Mouse (Mus musculus): ENCODE measurements around the gene Prss8. TPM values are rescaled to one million over a fixed set of nuclear protein-coding genes. Genes with fewer than 3 reads are reported as not detected.

The Prss8 gene
- polyA plus RNA-seq, 1 experiment from 2014 or later: 82.2 TPM

Other genes with a start within 250 kb of the Prss8 start
- gene Bcl7c, start 221.2 kb downstream of the Prss8 start, polyA plus RNA-seq (2015; fragmentation: Nextera tagmentation; extraction: Ambion mirVana): 24.9 and 34.5 TPM in 2 replicates
- gene Ctf1, start 217.4 kb downstream of the Prss8 start, polyA plus RNA-seq (2015; fragmentation: Nextera tagmentation; extraction: Ambion mirVana): 5.2 and 6.5 TPM in 2 replicates
- 0.07 and 0.12 TPM in 2 replicates for gene Ctf2, start 197.9 kb downstream of the Prss8 start, polyA plus RNA-seq (2015; fragmentation: Nextera tagmentation; extraction: Ambion mirVana)
- 1.9 and 2.4 TPM in 2 replicates for gene Fbxl19, start 185.6 kb downstream of the Prss8 start, polyA plus RNA-seq (2015; fragmentation: Nextera tagmentation; extraction: Ambion mirVana)
- 24.6 and 24.9 TPM in 2 replicates for gene Orai3, start 160.3 kb downstream of the Prss8 start, polyA plus RNA-seq (2015; fragmentation: Nextera tagmentation; extraction: Ambion mirVana)
- 6.2 and 11.4 TPM in 2 replicates for gene Setd1a, start 153.4 kb downstream of the Prss8 start, polyA plus RNA-seq (2015; fragmentation: Nextera tagmentation; extraction: Ambion mirVana)
- not detected in 2 replicates for gene Gm49388, start 144.5 kb downstream of the Prss8 start, polyA plus RNA-seq (2015; fragmentation: Nextera tagmentation; extraction: Ambion mirVana)
- gene Hsd3b7, start 129.5 kb downstream of the Prss8 start, polyA plus RNA-seq (2015; fragmentation: Nextera tagmentation; extraction: Ambion mirVana): 37.6 and 38.4 TPM in 2 replicates
- gene Stx4a, start 105.8 kb downstream of the Prss8 start, polyA plus RNA-seq (2015; fragmentation: Nextera tagmentation; extraction: Ambion mirVana): 44.7 and 47.5 TPM in 2 replicates
- gene Stx1b, start 105.6 kb downstream of the Prss8 start, polyA plus RNA-seq (2015; fragmentation: Nextera tagmentation; extraction: Ambion mirVana): 1.7 and 2.0 TPM in 2 replicates
- gene Zfp646, start 53.9 kb downstream of the Prss8 start, polyA plus RNA-seq (2015; fragmentation: Nextera tagmentation; extraction: Ambion mirVana): 7.2 and 8.9 TPM in 2 replicates
- gene Zfp668, start 53.3 kb downstream of the Prss8 start, polyA plus RNA-seq (2015; fragmentation: Nextera tagmentation; extraction: Ambion mirVana): 11.6 and 14.6 TPM in 2 replicates
- gene Prss53, start 39.1 kb downstream of the Prss8 start, polyA plus RNA-seq (2015; fragmentation: Nextera tagmentation; extraction: Ambion mirVana): 2.6 and 4.0 TPM in 2 replicates
- gene Gm21974, start 34.6 kb downstream of the Prss8 start, polyA plus RNA-seq (2015; fragmentation: Nextera tagmentation; extraction: Ambion mirVana): not detected in 2 replicates
- 260 and 261 TPM in 2 replicates for gene Vkorc1, start 34.5 kb downstream of the Prss8 start, polyA plus RNA-seq (2015; fragmentation: Nextera tagmentation; extraction: Ambion mirVana)
- gene Bckdk, start 26.0 kb downstream of the Prss8 start, polyA plus RNA-seq (2015; fragmentation: Nextera tagmentation; extraction: Ambion mirVana): 184 and 198 TPM in 2 replicates
- gene Kat8, start 17.6 kb downstream of the Prss8 start, polyA plus RNA-seq (2015; fragmentation: Nextera tagmentation; extraction: Ambion mirVana): 27.3 and 29.2 TPM in 2 replicates
- gene Prss36, start 16.6 kb upstream of the Prss8 start, polyA plus RNA-seq (2015; fragmentation: Nextera tagmentation; extraction: Ambion mirVana): 9.6 and 10.3 TPM in 2 replicates
- 204 and 215 TPM in 2 replicates for gene Fus, start 37.4 kb upstream of the Prss8 start, polyA plus RNA-seq (2015; fragmentation: Nextera tagmentation; extraction: Ambion mirVana)
- 623 and 626 TPM in 2 replicates for gene Pycard, start 63.8 kb upstream of the Prss8 start, polyA plus RNA-seq (2015; fragmentation: Nextera tagmentation; extraction: Ambion mirVana)
- gene Trim72, start 73.8 kb upstream of the Prss8 start, polyA plus RNA-seq (2015; fragmentation: Nextera tagmentation; extraction: Ambion mirVana): 0.38 and 0.60 TPM in 2 replicates
- 2.4 and 2.5 TPM in 2 replicates for gene Itgam, start 132.5 kb upstream of the Prss8 start, polyA plus RNA-seq (2015; fragmentation: Nextera tagmentation; extraction: Ambion mirVana)
- gene Gm49368, start 132.6 kb upstream of the Prss8 start, polyA plus RNA-seq (2015; fragmentation: Nextera tagmentation; extraction: Ambion mirVana): not detected in 2 replicates
- 0.75 and 0.92 TPM in 2 replicates for gene Itgax, start 199.4 kb upstream of the Prss8 start, polyA plus RNA-seq (2015; fragmentation: Nextera tagmentation; extraction: Ambion mirVana)
- 0.05 and 0.15 TPM in 2 replicates for gene Itgad, start 224.3 kb upstream of the Prss8 start, polyA plus RNA-seq (2015; fragmentation: Nextera tagmentation; extraction: Ambion mirVana)

Data from intestine, embryonic 16.5 days (tissue).